Mouse (Mus musculus) adipocyte (in vitro differentiated cells): Measurements from ENCODE around the gene Zdhhc19.

Experiments used
- DNase-seq: peaks from one replicate; pipeline ENCODE4 v3.0.0-alpha.2; 2016; ENCODE audit warnings: low spot score

The Zdhhc19 gene

DNA sequence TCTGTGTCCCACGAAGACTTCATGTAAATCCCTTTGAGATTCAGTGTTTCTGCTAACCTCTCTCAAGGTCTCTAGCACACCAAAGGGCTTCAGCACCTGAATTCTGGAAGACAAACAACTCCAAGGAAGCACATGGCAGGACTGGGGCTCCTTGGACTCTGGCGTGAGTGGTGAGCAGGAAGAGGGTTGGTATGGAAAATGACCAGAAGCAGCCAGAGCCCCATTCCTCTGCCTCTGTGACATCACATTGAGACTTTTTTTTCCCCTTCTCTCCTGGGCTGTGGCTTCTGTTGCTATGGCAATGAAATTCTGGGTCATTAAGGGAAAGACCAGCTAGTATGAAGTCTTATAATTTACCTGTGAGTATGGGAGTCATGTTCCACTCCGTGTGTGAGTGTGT is at the start of gene Zdhhc19:
Zdhhc19 (plus strand) TSS at position 301 of the 400 bp plus-strand sequence.
- DNase-seq, result no peak

DNA sequence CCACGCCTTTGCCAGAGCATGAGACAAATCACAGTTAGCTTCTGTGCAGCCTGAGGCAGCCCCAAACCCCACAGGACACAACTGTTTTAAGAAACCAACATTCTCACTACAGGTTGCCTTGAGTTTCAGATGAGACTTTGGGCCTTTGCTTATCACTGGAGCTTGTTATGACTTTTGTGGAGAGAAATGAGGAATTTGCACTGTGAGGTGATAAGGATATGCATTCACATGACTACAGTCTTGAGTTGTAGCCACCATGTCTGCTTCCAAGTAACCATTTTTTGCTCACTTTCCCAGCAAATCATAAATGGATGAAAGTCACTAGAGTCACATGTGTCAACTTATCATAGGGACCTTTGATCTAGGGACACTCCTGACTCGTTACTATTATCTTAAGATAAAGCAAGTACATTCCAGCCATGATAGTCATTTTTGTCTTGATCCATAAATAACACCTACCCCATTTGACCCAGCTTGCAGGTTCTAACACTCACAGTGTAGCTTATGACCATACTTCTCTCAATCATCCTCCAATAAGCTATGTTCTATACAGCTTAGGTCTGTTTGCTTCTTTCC is 49.4 kb upstream of the Zdhhc19 start:
- DNase-seq, result no peak

DNA sequence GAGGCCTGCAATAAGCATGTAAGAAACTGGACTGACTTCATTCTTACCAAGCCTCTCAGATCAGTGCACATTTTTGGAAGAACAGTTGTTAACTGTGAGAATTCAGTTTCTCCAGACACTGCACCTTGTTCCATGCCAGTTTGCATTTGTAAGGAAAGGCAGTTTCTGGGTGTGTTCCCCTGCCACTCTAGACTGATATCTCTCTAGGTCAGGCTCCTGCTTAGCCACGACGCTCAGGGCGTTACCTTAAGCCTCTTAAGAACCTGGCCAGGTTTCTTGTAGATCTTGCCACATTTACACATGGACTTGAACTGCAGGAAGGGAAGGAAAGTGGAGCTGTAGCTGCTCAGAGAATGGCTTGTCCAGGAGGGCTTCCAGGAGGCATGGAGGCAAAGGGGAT is 46.4 kb upstream of the Zdhhc19 start:
- DNase-seq, result no peak

DNA sequence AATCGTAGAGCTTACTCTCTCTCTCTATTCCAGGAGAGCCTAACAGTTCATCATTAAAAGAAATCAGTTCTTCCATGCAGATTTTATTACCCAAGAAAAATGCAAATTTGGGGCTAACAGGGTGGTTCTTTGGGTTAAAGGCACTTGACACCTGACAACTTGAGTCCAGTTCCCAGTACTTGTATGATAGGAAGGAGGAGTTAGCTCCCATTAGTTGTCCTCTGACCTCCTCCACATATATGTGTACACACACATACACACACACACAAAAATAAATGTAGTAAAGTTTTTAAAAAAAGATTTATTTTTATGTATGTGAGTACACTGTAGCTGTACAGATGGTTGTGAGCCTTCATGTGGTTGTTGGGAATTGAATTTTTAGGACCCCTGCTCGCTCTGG is 45.9 kb upstream of the Zdhhc19 start:
- no peak for DNase-seq

DNA sequence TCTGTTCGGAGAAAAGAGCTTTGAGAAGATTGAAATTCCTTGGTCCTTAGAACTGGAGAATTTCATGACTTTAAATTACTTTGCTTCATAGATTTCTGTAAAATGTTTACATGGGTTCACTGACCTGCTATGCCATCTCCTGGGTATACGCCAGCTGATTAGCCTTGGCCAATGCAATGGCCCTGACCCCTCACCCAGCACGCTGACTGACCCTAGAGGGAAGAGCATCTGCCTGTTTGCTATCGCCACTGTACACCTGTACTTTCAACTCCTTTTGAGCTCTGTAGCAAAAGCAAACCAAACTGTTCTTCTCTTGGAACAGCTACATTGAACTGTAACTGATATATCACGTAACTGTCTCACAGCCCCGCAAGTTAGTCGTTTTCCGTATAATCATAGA is 43.0 kb upstream of the Zdhhc19 start:
- no peak for DNase-seq

DNA sequence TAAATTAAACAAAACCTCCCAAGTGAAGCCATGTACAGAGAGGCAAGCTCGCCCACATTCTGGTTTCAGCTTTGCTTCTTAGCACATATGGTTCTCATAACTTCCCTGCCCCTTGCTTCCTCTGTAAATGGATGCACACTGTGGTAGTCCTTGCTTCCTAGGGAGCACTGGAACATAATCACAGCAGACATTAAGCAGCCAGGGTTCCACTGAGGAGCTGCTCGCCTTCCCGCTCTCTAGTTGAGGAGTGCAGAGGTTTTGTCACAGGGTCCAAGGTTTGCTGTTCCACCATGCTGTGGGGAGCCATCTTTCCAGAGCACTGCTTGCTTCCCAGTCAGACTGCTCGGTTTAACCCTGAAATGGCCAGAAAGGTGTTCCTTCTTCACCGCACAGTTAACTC is 41.4 kb upstream of the Zdhhc19 start:
- DNase-seq, result no peak

DNA sequence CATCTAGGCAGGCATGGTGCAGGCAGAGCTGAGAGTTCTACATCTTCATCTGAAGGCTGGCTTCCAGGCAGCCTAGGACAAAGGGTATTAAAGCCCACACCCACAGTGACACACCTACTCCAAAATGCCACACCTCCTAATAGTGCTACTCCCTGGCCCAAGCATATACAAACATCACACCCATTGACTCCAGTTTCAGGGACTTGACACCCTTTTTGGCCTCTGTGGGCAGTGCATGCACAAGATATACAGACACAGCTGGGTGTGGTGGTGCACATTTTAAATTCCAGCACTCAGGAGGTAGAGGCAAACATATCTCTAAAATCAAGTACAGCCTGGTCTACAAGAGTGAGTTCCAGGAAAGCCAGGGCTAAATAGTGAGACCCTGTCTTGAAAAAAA is 40.0 kb upstream of the Zdhhc19 start:
- no peak for DNase-seq

DNA sequence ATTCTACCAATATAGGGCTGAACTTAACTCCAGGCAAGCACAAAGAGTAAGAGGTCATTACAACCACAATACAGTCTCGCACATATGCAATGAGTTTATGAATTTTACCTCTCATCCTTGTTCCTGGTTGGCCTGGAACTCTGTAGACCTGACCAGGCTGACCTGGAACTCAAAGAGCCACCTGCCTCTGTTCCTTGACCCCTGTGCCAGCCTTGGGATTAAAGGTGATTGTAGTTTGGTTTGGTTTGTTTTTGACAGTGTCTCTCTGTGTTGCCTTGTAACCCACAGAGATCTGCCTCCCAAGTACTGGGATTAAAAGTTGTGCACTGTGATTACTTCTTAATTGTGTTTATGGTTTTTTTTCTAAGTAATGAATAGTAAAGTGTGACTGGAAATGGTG is 39.3 kb upstream of the Zdhhc19 start:
- no peak for DNase-seq

DNA sequence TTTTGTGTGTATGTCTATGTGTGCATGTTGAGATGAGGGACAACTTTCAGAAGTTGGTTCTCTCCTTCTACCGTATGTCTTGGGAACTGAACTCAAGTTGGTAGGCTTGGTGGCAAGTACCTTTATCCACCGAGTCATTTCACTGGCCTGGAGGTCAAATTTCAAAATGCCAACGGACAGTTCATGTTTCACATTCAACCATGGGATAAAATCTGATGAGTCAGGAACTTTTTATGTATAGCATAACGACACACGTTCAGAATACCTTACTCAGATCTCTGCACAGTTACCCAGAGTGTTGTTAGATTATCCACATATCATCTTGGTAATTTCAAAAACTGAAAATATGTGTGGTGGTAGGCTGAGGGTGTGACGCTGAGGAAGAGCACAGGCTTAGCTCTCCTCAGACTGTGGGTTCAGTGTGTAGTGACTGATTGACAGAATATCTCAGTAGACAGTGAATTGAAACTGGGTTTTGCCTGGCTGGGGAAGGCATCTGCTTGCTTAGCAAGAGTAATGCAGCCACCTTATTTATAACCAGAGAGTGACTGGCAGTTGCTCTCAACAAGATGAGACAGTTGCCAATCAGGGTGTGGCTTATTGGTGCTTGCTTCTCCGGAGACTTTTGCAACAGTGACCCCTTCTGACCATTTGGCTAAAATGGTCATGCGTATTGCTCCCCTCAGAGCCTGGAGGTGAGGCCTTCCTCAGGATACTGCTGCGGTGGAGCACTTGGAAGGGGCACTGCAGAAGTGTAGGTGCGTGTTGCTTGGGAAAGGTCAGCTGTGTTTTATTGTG is 38.3 kb upstream of the Zdhhc19 start:
- peak; percentile 94 for DNase-seq

DNA sequence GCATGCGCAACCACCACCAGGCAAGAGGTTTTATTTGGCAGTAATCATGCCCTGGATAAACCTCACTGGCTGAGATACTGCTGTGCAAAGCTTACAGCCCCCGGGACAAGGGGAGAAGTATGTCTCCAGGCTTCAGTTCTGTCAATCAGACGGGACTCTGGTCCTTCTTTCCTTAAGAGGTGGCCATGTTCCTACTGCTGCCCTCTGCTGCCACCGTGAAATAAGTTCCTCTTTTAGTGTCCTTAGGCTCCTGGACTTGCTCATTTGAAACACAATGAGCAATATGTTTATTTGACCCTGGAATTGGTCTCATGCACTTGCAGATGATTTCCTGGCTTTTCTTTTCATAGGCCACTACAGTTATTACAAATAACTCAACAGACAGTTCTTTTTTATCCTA is 35.5 kb upstream of the Zdhhc19 start:
- DNase-seq, result peak; percentile 28

DNA sequence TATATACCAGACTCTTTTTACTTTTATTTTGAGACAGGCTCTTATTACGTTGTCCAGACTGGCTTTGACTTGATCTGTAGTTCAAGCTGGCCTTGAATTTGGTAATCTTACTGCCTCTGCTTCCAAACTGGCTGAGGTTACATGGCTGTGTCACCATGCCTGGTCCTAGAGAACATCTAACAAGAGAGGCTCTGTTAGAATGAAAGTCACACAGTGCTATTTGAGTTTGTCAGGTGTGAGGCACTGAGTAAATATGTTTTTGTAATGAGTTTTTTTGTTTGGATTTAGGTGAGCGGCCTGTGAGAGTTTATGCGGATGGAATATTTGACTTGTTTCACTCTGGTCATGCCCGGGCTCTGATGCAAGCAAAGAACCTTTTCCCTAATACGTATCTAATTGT is 34.4 kb upstream of the Zdhhc19 start:
- DNase-seq, result no peak

DNA sequence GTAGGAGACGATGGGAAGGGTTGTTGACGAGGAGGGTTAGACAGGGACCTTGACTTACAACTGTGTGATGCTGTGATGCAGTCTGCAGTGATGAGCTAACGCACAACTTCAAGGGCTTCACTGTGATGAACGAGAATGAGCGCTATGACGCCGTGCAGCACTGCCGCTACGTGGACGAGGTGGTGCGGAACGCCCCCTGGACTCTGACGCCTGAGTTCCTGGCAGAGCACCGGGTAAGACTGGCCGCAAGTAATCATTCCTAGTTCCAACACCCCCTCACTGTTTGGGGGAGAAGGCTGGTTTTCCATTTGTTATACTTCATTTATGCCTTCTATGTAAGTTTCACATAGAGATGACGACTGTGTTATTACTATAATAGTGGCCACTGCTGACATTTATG is 33.1 kb upstream of the Zdhhc19 start:
- no peak for DNase-seq

DNA sequence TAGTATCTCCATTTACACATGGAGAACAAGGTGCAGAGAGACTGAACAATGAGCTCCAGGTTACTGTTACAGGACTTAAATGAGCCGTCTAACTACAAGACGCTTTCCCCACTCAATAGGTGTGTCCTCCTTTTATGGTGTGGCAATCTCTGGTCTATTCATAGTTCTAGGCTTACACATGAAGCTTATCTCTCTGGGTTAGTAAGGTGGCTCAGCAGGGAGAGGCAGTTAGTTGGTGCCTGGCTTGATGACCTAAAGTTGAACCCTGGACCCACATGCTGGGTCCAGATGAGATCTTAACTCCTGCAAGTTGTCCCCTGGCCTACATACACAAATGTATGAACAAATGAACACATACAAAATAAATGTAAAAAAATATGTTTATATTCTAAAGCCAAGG is 32.6 kb upstream of the Zdhhc19 start:
- no peak for DNase-seq

DNA sequence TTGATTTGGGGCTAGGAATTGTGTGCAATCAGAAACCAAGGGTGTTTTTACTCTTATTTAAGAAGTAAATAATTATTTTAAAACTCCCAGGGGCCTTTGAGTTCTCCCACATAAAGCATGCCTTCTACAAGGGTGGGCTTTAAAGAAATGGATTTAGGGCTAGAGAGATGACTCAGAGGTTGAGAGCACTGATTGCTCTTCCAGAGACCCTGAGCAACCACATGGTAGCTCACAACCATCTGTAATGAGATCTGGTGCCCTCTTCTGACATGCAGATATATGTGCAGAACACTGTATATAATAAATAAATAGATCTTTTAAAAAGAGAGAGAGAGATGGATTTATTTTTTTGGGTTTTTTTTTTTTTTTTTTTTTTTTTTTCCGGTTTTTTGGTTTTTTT is 31.2 kb upstream of the Zdhhc19 start:
- peak; percentile 23 for DNase-seq

DNA sequence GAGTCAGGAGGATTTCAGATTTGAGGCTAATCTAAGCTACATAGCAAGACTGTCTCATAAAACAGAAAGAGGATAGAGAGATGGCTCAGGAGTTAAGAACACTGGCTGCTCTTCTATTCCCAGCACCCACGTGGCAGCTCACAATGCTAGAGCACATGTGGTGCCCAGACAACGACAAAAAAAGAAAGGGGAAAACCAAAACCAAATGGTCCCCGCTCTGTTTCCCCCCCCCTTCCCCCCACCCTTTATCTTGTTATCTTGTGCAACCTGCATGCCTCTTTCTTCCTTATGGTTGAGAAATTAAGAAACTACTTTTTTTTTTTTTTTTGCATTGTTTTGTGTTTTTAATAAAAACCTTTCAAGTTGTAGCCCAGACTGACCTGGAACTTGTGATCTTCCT is 27.6 kb upstream of the Zdhhc19 start:
- no peak for DNase-seq

DNA sequence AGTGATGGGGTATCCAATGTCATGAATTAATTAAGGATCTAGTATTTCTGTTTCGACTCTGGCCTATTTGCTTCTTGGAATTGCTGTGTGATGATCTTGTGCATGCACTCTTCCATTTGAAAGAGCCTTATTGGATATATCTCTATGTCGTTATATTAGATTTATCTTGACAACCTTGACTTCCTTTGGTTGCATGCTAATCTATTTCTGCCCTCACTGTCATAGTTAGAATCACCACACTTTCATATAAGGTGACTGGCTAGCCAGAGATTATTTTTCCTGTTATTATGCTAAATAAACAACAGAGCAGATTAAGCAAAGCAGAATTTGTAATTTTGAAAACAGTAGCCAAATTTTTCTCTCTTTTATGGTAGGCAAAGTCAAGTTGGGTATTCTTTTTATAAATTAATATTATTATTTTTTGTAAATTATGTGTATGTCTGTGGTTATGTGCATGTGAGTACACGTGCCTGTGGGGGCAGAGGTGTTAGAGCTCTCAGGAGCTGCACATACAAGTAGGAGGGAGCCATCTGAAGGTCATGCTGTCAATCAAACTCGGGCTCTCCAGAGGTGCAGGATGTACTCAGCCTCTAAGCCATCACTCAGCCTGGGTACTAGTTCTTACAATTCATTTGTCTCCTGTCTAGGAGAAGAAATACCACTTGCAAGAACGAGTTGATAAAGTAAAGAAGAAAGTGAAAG is 26.5 kb upstream of the Zdhhc19 start:
- DNase-seq, result no peak

DNA sequence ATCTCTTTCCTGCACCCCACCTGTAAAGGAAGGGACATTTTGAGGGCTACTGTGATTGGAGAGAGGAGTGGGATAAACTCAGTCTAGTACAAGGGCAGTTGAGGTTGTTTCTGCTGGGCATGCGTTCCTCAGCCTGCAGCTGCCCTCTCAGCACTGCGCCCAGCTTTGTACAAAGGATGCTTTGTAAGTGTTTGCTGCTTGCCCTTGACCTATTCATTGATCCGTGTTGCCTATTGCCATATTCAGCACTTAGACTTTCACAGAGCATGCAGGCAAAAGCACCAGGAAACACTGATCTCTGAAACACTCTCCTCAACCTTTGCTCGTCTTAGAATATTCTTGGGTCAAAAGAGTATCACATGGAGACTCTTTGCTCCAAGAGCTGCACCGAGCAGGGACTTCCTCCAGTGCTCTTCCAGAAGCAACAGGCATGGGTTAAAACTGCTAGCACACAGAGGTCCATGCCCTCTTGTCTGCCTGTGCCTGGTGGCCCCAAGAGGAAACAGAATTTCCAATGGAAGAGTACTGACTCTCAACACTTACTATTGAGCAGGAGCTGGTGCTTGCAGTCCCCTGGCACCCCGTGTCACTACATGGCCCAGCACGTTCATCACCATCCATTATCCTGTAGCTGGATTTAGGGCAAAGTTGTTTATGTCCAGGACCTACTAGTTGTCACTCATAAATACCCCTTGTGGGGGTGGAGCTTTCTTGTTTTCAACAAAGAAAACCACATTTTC is 23.6 kb upstream of the Zdhhc19 start:
- no peak for DNase-seq

DNA sequence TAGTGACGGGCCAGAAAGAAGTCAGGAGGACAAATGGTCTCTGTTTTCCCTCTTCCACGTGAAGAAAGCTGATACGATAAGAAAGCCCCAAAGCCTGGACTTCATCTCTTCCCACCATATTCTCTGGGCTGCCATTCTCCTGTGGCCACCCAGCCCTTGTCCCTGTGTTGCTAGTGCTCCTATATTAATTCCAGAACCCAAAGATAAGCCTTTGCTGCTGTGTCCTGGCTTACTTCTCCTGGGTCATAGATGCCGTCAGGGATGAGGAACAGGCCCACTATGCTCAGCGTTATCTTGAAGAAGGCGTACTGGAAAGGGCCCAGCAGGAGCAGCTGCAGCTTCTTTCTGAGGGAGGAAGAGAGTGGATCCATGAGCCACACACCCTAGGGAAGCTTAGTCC is 18.8 kb upstream of the Zdhhc19 start:
- DNase-seq, result no peak

DNA sequence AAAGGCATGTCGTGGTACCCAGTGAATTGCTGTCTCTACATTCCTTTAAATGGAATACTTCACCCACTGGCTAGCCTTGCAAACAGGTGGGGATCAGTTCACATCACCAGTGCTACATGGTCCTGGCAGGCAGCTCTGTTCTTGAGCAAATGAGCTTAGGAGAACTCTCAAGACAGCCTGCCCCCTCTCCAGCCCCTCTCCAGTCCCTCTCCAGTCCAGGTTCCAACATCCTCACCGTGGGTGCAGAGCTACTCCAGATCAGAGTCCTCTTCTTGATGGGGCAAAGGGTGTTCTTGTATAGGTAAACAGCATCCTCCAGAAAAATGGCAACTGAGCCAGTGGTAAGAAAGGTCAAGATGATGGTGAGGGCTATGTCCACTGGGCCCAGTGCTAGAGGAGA is 16.6 kb upstream of the Zdhhc19 start:
- no peak for DNase-seq

DNA sequence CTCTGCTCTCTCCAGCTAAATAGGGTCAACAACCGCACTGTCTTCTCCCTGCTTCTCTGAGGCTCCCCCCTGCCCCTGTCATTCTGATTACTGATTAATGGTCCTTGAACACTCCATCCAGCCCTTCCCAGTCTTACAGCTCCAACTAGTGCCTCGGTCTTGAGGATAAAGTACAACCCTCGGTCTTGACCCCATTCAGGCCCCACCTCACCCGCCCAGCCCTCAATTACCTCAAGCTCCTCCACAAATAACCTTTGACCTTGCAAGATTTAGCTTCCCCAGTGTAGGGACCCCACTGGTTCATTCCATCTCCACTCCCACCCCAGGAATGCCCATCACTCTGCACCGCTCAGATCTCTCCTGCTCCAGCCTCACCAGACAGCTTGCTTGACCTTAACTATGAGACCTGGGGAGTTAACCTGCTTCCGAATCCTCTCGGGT is 11.6 kb upstream of the Zdhhc19 start:
- no peak for DNase-seq

DNA sequence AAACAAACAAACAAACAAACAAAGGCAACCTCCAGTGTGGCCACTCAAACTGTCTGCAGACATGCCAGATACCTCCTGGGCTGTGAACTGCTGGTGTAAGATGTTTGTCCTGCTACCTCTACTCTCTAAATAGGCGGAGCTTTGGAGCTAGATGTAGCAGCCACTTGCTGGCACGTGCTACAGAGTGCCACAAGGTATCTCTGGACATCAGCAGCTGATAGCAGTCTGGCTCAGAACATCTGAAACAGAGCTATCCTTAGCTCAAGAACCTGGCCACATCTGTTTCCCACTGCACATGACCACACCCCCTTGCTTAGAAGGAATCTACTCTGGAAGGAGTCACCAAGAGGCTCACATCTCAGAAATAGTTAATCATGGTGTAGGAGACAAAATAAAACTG is 10.9 kb upstream of the Zdhhc19 start:
- no peak for DNase-seq

DNA sequence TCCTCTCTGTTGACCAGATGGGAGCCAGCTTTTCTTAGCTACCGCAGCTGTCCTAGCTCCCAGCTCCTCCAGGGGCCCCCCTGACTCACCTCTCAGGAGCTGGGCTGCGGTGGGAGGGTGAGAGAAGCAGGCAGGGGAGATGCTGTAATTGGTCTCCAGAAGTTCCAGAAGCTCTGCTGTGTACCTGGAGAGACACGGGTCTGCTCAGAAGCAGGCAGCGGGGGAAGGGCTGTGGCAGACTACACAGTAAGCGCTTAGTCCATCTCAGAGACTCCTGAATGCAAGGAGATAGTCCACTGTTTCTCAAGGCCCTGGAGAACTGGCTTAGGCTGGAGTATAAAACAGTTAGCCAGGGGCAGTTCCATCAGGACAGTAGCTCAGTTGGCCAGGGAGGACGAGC is 10.0 kb upstream of the Zdhhc19 start:
- no peak for DNase-seq
